Mouse (Mus musculus): ENCODE data around the gene Dnaja2. TPM values are rescaled to one million over a fixed set of nuclear protein-coding genes. Genes with fewer than 3 reads are reported as not detected.

The Dnaja2 gene
- total and polyA plus RNA-seq, 3 experiments = 81.1 to 137 (median 105) TPM

DNA sequence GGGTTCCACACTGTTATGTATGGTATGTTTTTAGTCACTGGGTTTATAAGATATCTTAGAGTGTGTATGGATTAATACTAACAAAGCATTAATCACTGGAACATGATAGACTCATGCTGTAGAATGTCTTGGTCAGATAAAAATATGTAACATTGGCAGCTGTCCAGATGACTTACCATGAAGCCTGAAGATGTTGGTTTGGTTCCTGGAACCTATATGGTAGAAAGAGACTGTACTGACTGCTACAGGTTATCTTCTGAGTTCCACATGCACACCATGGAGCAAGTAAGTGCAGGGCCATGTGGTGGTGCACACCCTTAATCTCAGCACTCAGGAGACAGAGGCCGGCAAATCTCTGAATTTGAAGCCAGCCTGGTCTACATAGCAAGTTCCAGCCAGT lies 24.4 kb downstream of the Dnaja2 start:
- H3K36me3 ChIP-seq (replicated peaks) = peaks cover 28% of the 10 kb centered on the region
- no peak overlapping the region for H3K4me3 ChIP-seq (ENCODE audit: low read depth, low read length)
- ATAC-seq (ENCODE audit: extremely low read depth, insufficient number of reproducible peaks, low FRiP score, poor library complexity, severe bottlenecking) = no peak
- TF ChIP-seq CTCF (IDR thresholded peaks at IDR 0.05; ENCODE audit: low read depth, low read length) (no peak), GATA1 (IDR thresholded peaks at IDR 0.05; ENCODE audit: borderline replicate concordance, low read length) (no peak), TAL1 (conservative IDR thresholded peaks at IDR 0.05; ENCODE audit: low read depth, low read length) (no peak), GATA2 (IDR thresholded peaks at IDR 0.05; ENCODE audit: borderline replicate concordance, low read depth, low read length) (no peak), POLR2AphosphoS5 (IDR thresholded peaks at IDR 0.05; ENCODE audit: insufficient replicate concordance, low read depth, low read length) (no peak)
- H3K27me3 ChIP-seq (ENCODE audit: insufficient read depth, low read length) = no peaks in the 10 kb centered on the region
- no peak for DNase-seq (ENCODE audit: low spot score)
- peaks cover 2% of the 10 kb centered on the region; the same call in 1 of the 2 replicates for H3K9me3 ChIP-seq (replicated peaks)
- peaks cover 12% of the 10 kb centered on the region for H3K4me1 ChIP-seq (ENCODE audit: insufficient read depth, low read depth, low read length)

DNA sequence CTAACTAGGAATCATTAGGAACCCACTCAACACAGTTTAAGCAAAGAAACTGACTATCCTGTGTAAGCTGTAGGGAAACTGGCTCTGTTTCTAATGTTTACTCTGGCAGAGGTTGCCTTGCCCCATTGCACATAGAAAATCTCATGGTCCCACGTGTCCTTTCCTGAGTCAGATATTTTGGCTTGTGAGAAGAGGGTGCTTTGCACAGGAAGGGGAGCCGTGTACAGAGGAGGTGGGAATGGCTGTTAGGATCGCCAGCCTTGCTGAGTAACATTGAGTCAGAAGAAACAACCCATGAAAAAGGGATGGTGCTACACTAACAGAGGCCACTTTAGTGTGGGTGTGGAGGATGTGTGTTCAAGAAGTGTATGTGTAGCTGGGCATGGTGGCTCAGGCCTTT lies 26.2 kb downstream of the Dnaja2 start:
- no peak for DNase-seq (ENCODE audit: low spot score)
- Histone ChIP-seq H3K4me3 (ENCODE audit: low read depth, low read length) (no peak overlapping the region), H3K27me3 (ENCODE audit: insufficient read depth, low read length) (no peaks in the 10 kb centered on the region; the same call in 1 of the 2 replicates), H3K4me1 (ENCODE audit: insufficient read depth, low read depth, low read length) (peaks cover 12% of the 10 kb centered on the region), H3K36me3 (replicated peaks) (peaks cover 11% of the 10 kb centered on the region), H3K9me3 (replicated peaks) (peaks cover 2% of the 10 kb centered on the region; the same call in 1 of the 2 replicates)
- no peak for TF ChIP-seq GATA2 (IDR thresholded peaks at IDR 0.05; ENCODE audit: borderline replicate concordance, low read depth, low read length)
- no peak for TF ChIP-seq TAL1 (conservative IDR thresholded peaks at IDR 0.05; ENCODE audit: low read depth, low read length)
- TF ChIP-seq CTCF (IDR thresholded peaks at IDR 0.05; ENCODE audit: low read depth, low read length) = no peak
- no peak for TF ChIP-seq POLR2AphosphoS5 (IDR thresholded peaks at IDR 0.05; ENCODE audit: insufficient replicate concordance, low read depth, low read length)
- no peak for TF ChIP-seq GATA1 (IDR thresholded peaks at IDR 0.05; ENCODE audit: borderline replicate concordance, low read length)
- no peak for ATAC-seq (ENCODE audit: extremely low read depth, insufficient number of reproducible peaks, low FRiP score, poor library complexity, severe bottlenecking)

DNA sequence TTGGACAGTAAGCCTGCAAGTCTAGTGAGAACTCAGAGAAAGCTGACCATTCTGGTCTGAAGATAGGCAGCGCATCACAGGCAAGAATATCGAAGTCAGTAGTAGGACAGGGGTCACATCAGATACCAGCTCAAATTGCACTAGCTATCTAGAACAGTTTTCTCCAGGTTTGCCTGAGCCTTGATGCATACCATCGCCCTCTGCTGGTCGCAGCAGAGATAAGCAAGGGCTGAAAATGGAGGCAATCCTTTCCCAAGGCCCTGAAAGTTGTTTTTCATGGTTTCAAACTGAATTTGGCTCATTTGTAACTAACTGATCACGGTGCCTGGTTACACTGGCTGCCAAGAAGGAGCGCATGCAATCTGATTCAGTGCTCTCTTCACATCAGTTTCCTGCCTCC lies 29.0 kb downstream of the Dnaja2 start:
- Histone ChIP-seq H3K4me1 (ENCODE audit: insufficient read depth, low read depth, low read length) (no peaks in the 10 kb centered on the region; the same call in 1 of the 2 replicates), H3K36me3 (replicated peaks) (no peaks in the 10 kb centered on the region), H3K9me3 (replicated peaks) (peaks cover 2% of the 10 kb centered on the region; the same call in 1 of the 2 replicates), H3K27me3 (ENCODE audit: insufficient read depth, low read length) (peaks cover 9% of the 10 kb centered on the region; the same call in 1 of the 2 replicates), H3K4me3 (ENCODE audit: low read depth, low read length) (no peak overlapping the region)
- TF ChIP-seq GATA1 (IDR thresholded peaks at IDR 0.05; ENCODE audit: borderline replicate concordance, low read length) = no peak
- peak; percentile 83 for TF ChIP-seq CTCF (IDR thresholded peaks at IDR 0.05; ENCODE audit: low read depth, low read length)
- TF ChIP-seq POLR2AphosphoS5 (IDR thresholded peaks at IDR 0.05; ENCODE audit: insufficient replicate concordance, low read depth, low read length) = no peak
- no peak for TF ChIP-seq GATA2 (IDR thresholded peaks at IDR 0.05; ENCODE audit: borderline replicate concordance, low read depth, low read length)
- TF ChIP-seq TAL1 (conservative IDR thresholded peaks at IDR 0.05; ENCODE audit: low read depth, low read length) = no peak
- DNase-seq (ENCODE audit: low spot score) (peak; percentile 41), ATAC-seq (ENCODE audit: extremely low read depth, insufficient number of reproducible peaks, low FRiP score, poor library complexity, severe bottlenecking) (no peak)

DNA sequence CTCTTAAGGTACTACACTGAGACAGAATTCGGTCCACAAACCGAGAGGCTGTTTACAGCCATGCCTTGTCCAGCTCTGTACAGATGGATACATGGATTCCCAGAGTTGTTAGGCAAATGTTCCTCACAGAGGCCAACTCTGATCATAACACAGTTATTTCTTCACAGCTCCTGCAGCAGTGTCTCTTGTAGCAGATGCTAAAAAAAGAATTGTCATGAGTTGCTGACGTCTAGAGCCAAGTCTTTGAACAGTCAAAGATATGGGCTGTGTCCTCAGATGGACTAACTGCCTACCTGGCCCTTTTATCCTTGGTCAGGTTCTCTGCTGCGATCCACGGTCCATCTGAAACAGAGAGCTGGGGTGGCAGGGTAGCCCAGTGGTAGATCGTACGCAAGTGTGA lies 31.1 kb downstream of the Dnaja2 start:
- ATAC-seq (ENCODE audit: extremely low read depth, insufficient number of reproducible peaks, low FRiP score, poor library complexity, severe bottlenecking) (no peak), DNase-seq (ENCODE audit: low spot score) (no peak)
- no peaks in the 10 kb centered on the region; the same call in 1 of the 2 replicates for H3K4me1 ChIP-seq (ENCODE audit: insufficient read depth, low read depth, low read length)
- no peak for TF ChIP-seq GATA2 (IDR thresholded peaks at IDR 0.05; ENCODE audit: borderline replicate concordance, low read depth, low read length)
- no peak for TF ChIP-seq GATA1 (IDR thresholded peaks at IDR 0.05; ENCODE audit: borderline replicate concordance, low read length)
- no peak for TF ChIP-seq TAL1 (conservative IDR thresholded peaks at IDR 0.05; ENCODE audit: low read depth, low read length)
- TF ChIP-seq POLR2AphosphoS5 (IDR thresholded peaks at IDR 0.05; ENCODE audit: insufficient replicate concordance, low read depth, low read length) = no peak
- TF ChIP-seq CTCF (IDR thresholded peaks at IDR 0.05; ENCODE audit: low read depth, low read length) = no peak
- no peaks in the 10 kb centered on the region for H3K36me3 ChIP-seq (replicated peaks)
- H3K27me3 ChIP-seq (ENCODE audit: insufficient read depth, low read length) = peaks cover 14% of the 10 kb centered on the region
- no peaks in the 10 kb centered on the region for H3K9me3 ChIP-seq (replicated peaks)
- no peak overlapping the region for H3K4me3 ChIP-seq (ENCODE audit: low read depth, low read length)

DNA sequence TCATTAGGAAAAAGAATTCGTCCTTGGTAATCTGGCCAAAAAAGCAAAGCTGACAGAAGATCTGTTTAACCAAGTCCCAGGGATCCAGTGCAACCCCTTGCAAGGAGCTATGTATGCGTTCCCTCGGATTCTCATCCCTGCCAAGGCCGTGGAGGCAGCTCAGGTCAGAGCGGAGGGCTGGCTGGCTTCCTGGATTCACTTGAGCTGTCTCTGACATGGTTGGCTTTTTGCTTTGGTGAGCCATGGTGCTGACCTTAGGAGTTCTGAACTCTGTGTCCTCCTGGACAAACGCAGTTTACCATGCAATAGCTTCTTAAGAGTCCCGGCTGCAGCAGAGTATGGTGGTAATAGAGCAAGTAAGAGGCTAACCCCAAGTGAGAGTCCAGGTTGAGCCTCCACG lies 33.8 kb downstream of the Dnaja2 start:
- TF ChIP-seq CTCF (IDR thresholded peaks at IDR 0.05; ENCODE audit: low read depth, low read length) (no peak), GATA2 (IDR thresholded peaks at IDR 0.05; ENCODE audit: borderline replicate concordance, low read depth, low read length) (no peak), GATA1 (IDR thresholded peaks at IDR 0.05; ENCODE audit: borderline replicate concordance, low read length) (no peak), TAL1 (conservative IDR thresholded peaks at IDR 0.05; ENCODE audit: low read depth, low read length) (no peak), POLR2AphosphoS5 (IDR thresholded peaks at IDR 0.05; ENCODE audit: insufficient replicate concordance, low read depth, low read length) (no peak)
- H3K27me3 ChIP-seq (ENCODE audit: insufficient read depth, low read length) = peaks cover 34% of the 10 kb centered on the region
- no peaks in the 10 kb centered on the region for H3K36me3 ChIP-seq (replicated peaks)
- H3K4me1 ChIP-seq (ENCODE audit: insufficient read depth, low read depth, low read length) = no peaks in the 10 kb centered on the region; the same call in 1 of the 2 replicates
- ATAC-seq (ENCODE audit: extremely low read depth, insufficient number of reproducible peaks, low FRiP score, poor library complexity, severe bottlenecking) (no peak), DNase-seq (ENCODE audit: low spot score) (no peak)
- H3K4me3 ChIP-seq (ENCODE audit: low read depth, low read length) = no peak overlapping the region
- H3K9me3 ChIP-seq (replicated peaks) = no peaks in the 10 kb centered on the region

DNA sequence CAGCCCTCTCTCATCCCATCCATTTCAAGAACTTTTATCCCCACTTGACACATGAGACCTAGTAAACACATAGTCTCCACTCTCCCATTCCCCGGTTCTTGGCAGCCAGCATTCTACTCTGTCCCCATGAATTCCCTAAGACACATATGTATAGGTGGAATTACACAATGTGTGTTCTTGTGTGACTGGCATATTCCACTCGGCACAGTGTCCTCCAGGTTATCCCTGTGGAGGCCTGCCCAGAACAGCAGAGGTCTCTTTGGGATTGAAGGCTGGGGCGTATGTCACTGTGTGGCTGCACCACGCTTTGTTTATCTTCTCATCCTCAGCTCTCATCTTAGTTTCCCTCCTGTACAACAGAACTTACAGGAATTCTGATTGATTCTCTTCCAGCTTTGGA lies 34.6 kb downstream of the Dnaja2 start:
- Histone ChIP-seq H3K9me3 (replicated peaks) (no peaks in the 10 kb centered on the region), H3K36me3 (replicated peaks) (no peaks in the 10 kb centered on the region), H3K4me3 (ENCODE audit: low read depth, low read length) (no peak overlapping the region), H3K27me3 (ENCODE audit: insufficient read depth, low read length) (peaks cover 37% of the 10 kb centered on the region), H3K4me1 (ENCODE audit: insufficient read depth, low read depth, low read length) (peaks cover 2% of the 10 kb centered on the region; the same call in 1 of the 2 replicates)
- no peak for ATAC-seq (ENCODE audit: extremely low read depth, insufficient number of reproducible peaks, low FRiP score, poor library complexity, severe bottlenecking)
- DNase-seq (ENCODE audit: low spot score) = no peak
- TF ChIP-seq CTCF (IDR thresholded peaks at IDR 0.05; ENCODE audit: low read depth, low read length) (no peak), GATA2 (IDR thresholded peaks at IDR 0.05; ENCODE audit: borderline replicate concordance, low read depth, low read length) (no peak), GATA1 (IDR thresholded peaks at IDR 0.05; ENCODE audit: borderline replicate concordance, low read length) (no peak), POLR2AphosphoS5 (IDR thresholded peaks at IDR 0.05; ENCODE audit: insufficient replicate concordance, low read depth, low read length) (no peak), TAL1 (conservative IDR thresholded peaks at IDR 0.05; ENCODE audit: low read depth, low read length) (no peak)

Measured in G1E (cell line).